8 mouse cellular contexts compared by ENCODE assay signal in genomic region chr10:59980815-59981244, GRCm38 (mm10). TPM values are rescaled to one million over a fixed set of nuclear protein-coding genes. Genes with fewer than 3 reads are reported as not detected.
DNase-seq lines count a peak whose midpoint lies in the region; ATAC-seq and TF ChIP-seq lines count a peak whose summit lies in the region.

No protein-coding gene starts in this region.

- intact Hi-C loops in left cerebral cortex, postnatal 36 days (cut with DNase I): no loop called here

- peak; percentile 50 for DNase-seq in adrenal gland, adult 2 months
- DNase-seq in adrenal gland, postnatal 25 days: no peak
- DNase-seq in frontal cortex, postnatal 25 days (ENCODE audit: low spot score in 2 of 2): no peak
- no peak for DNase-seq in left cerebral cortex, postnatal 36 days (ENCODE audit: low spot score in 2 of 2)
- DNase-seq in cerebellum, adult 9-11 months: no peak

- peak; percentile 74 for ATAC-seq in inflammation-experienced regulatory T-cells, adult 6 months
- peak; percentile 84 for ATAC-seq in neutrophil, adult 5-6 weeks (ENCODE audit: extremely low read depth, insufficient number of reproducible peaks, low FRiP score, poor library complexity, severe bottlenecking)

- TF ChIP-seq POLR2A in bone marrow macrophage, adult 2 months (IDR thresholded peaks at IDR 0.05; ENCODE audit: borderline replicate concordance, low read depth, low read length): no peak

- peak overlapping the region; percentile 51 for H3K27ac ChIP-seq in bone marrow macrophage, adult 2 months (ENCODE audit: insufficient read depth, low read depth, low read length)

- peaks cover 36% of the 10 kb centered on the region for H3K4me1 ChIP-seq in bone marrow macrophage, adult 2 months (ENCODE audit: control insufficient read depth, insufficient read depth, low read length)

- no peak overlapping the region for H3K4me3 ChIP-seq in bone marrow macrophage, adult 2 months (ENCODE audit: insufficient read depth, low read length)

- TF ChIP-seq CTCF in bone marrow macrophage, adult 2 months (IDR thresholded peaks at IDR 0.05; ENCODE audit: low read depth, low read length): no peak

RNA-seq across cellular contexts. Expression of gene Ascc1, which starts 21.8 kb away (rescaled TPM):
- total RNA-seq in adrenal gland, adult 2 months (2021): 10 to 100 TPM; 24.8 to 32.0 TPM
- 17.7 and 23.8 TPM in 2 replicates for polyA plus RNA-seq in adrenal gland, adult 2 months (2012; rRNA removed)
- 28.8 and 33.8 TPM in 2 replicates for total RNA-seq in adrenal gland, postnatal 25 days (2021)
- 26.5 and 29.3 TPM in 2 replicates for polyA plus RNA-seq in bone marrow macrophage, adult 2 months (2012; ENCODE audit: insufficient read depth, insufficient read length, missing spikeins)
- 10 to 100 TPM; 33.7 to 57.6 (median 44.3) TPM for polyA plus RNA-seq in inflammation-experienced regulatory T-cells, adult 6 months (2017; shearing (Covaris generic))
- 8.7 and 15.3 TPM in 2 replicates for total RNA-seq in neutrophil, adult 5-6 weeks (2017)
- total RNA-seq in left cerebral cortex, postnatal 36 days (2021): 10 to 100 TPM; 16.2 to 17.4 TPM

RNA-seq across cellular contexts. Expression of gene Anapc16, which starts 22.1 kb away (rescaled TPM):
- 10 to 100 TPM; 60.4 to 66.3 TPM for total RNA-seq in adrenal gland, adult 2 months (2021)
- 33.4 and 40.8 TPM in 2 replicates for polyA plus RNA-seq in adrenal gland, adult 2 months (2012; rRNA removed)
- 64.1 and 67.8 TPM in 2 replicates for total RNA-seq in adrenal gland, postnatal 25 days (2021)
- polyA plus RNA-seq in bone marrow macrophage, adult 2 months (2012; ENCODE audit: insufficient read depth, insufficient read length, missing spikeins): 33.2 and 44.1 TPM in 2 replicates
- 10 to 100 TPM; 89.0 to 99.4 (median 91.1) TPM for polyA plus RNA-seq in inflammation-experienced regulatory T-cells, adult 6 months (2017; shearing (Covaris generic))
- 53.2 and 56.3 TPM in 2 replicates for total RNA-seq in neutrophil, adult 5-6 weeks (2017)
- 10 to 100 TPM; 62.0 to 66.6 TPM for total RNA-seq in left cerebral cortex, postnatal 36 days (2021)

RNA-seq across cellular contexts. Expression of gene Ddit4, which starts 29.2 kb away (rescaled TPM):
- total RNA-seq in adrenal gland, adult 2 months (2021): 10 to 100 TPM; 53.1 to 56.1 TPM
- 151 and 157 TPM in 2 replicates for polyA plus RNA-seq in adrenal gland, adult 2 months (2012; rRNA removed)
- total RNA-seq in adrenal gland, postnatal 25 days (2021): 35.7 and 57.7 TPM in 2 replicates
- 3.4 and 3.5 TPM in 2 replicates for polyA plus RNA-seq in bone marrow macrophage, adult 2 months (2012; ENCODE audit: insufficient read depth, insufficient read length, missing spikeins)
- 10 to 100 TPM; 11.5 to 25.9 (median 14.4) TPM for polyA plus RNA-seq in inflammation-experienced regulatory T-cells, adult 6 months (2017; shearing (Covaris generic))
- 5.6 and 8.1 TPM in 2 replicates for total RNA-seq in neutrophil, adult 5-6 weeks (2017)
- total RNA-seq in left cerebral cortex, postnatal 36 days (2021): 10 to 100 TPM; 33.5 to 58.5 TPM
